Mouse (Mus musculus): ENCODE results near the gene Slc47a1.

DNA sequence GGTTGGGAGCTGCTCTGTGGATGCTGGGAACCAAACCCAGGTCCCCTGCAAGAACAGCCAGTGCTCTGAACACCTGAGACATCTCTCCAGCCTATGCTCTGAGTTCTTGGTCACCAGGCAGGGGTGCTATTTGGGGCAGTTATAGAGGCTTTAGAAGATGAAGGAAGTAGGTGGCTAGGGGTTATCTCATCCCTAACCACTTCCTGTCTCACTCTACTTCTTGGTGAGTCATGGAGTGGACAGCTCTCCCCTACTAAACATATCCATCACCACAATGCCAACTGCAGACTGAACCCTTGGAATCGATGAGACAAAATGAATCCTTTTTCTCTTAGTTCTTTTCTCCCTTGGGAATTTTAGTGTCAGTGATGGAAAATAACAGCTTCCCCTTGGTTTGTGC lies 3.1 kb upstream of the Slc47a1 start:
- no peak for TF ChIP-seq POLR2A (IDR thresholded peaks at IDR 0.05; ENCODE audit: borderline replicate concordance, extremely low read depth, low read depth, low read length)
- no peak for TF ChIP-seq CTCF (IDR thresholded peaks at IDR 0.05; ENCODE audit: insufficient read depth, low read length)
